Mouse (Mus musculus) midbrain, postnatal 0 days (tissue): ENCODE measurements around the gene Thbs4. TPM values are rescaled to one million over a fixed set of nuclear protein-coding genes. Genes with fewer than 3 reads are reported as not detected.

ENCODE experiments used
- ATAC-seq: fragments of 200-750 bp; cut with Nextera tagmentation; 2 replicates; pipeline ENCODE4 v1.8.0; 2017; ENCODE audit warnings: moderate number of reproducible peaks, mild to moderate bottlenecking, moderate TSS enrichment, moderate library complexity; ENCODE audit not compliant: low FRiP score
- DNase-seq: peaks from one replicate; pipeline ENCODE4 v3.0.0-alpha.2; 2015; ENCODE audit warnings: low spot score
- H3K27ac ChIP-seq: fragments of 300-500 bp; sonication (generic); 2 replicates; pipeline ENCODE4 v1.5.1; 2014; ENCODE audit warnings: low read depth, mild to moderate bottlenecking, low read length, mixed read lengths
- H3K27me3 ChIP-seq: fragments of 300-500 bp; sonication (generic); 2 replicates; pipeline ENCODE4 v1.6.1; 2014; ENCODE audit warnings: low read length, control low read depth, mixed read lengths; ENCODE audit not compliant: insufficient read depth
- H3K36me3 ChIP-seq: fragments of 300-500 bp; sonication (generic); 2 replicates; pipeline ENCODE4 v1.6.1; 2014; ENCODE audit warnings: low read length, control low read depth, mixed read lengths; ENCODE audit not compliant: insufficient read depth
- H3K4me1 ChIP-seq: fragments of 300-500 bp; sonication (generic); 2 replicates; pipeline ENCODE4 v1.6.1; 2014; ENCODE audit warnings: mild to moderate bottlenecking, control low read depth, antibody characterized with exemption, low read length, mixed read lengths; ENCODE audit not compliant: insufficient read depth
- H3K4me2 ChIP-seq: fragments of 300-500 bp; sonication (generic); 2 replicates; pipeline ENCODE4 v1.6.1; 2014; ENCODE audit warnings: low read depth, mild to moderate bottlenecking, low read length, mixed read lengths; ENCODE audit not compliant: poor library complexity, severe bottlenecking
- H3K4me3 ChIP-seq: fragments of 300-500 bp; sonication (generic); 2 replicates; pipeline ENCODE4 v1.5.1; 2014; ENCODE audit warnings: low read depth, mild to moderate bottlenecking, low read length, moderate library complexity
- H3K9ac ChIP-seq: fragments of 300-500 bp; sonication (generic); replicated peaks from 2 replicates; pipeline ENCODE4 v1.6.1; 2014; ENCODE audit warnings: mild to moderate bottlenecking, low read length, moderate library complexity, mixed read lengths; ENCODE audit not compliant: poor library complexity, severe bottlenecking
- H3K9me3 ChIP-seq: fragments of 300-500 bp; sonication (generic); 2 replicates; pipeline ENCODE4 v1.6.1; 2016; ENCODE audit warnings: low read length, control low read depth
- CTCF ChIP-seq: IDR thresholded peaks from 2 replicates; pipeline ENCODE4 v1.5.1; 2016; ENCODE audit warnings: antibody characterized with exemption, mild to moderate bottlenecking
- WGBS: fragments of 180-500 bp; shearing (Covaris S2); extraction: QIAGEN DNeasy Blood & Tissue Kit; methylation state at CpG from one replicate; pipeline ENCODE4 v1.1.7; 2014; 5-methylcytosine and 5-hydroxymethylcytosine counted together
- polyA plus RNA-seq: library from polyadenylated mRNA; unstranded; fragments of >200 nt; fragmentation: Nextera tagmentation; extraction: Ambion mirVana; gene quantifications from 2 replicates; pipeline ENCODE4 v1.2.1, GENCODE M21; 2015
- total RNA-seq: library from RNA; depleted of rRNA; stranded (reverse); fragments of >200 nt; gene quantifications from 2 replicates; pipeline ENCODE4 v1.2.3, GENCODE M21; 2014; rRNA removed

Thbs4 gene
- total and polyA plus RNA-seq, 2 experiments from 2014 or later = 0.93 to 1.7 TPM

DNA sequence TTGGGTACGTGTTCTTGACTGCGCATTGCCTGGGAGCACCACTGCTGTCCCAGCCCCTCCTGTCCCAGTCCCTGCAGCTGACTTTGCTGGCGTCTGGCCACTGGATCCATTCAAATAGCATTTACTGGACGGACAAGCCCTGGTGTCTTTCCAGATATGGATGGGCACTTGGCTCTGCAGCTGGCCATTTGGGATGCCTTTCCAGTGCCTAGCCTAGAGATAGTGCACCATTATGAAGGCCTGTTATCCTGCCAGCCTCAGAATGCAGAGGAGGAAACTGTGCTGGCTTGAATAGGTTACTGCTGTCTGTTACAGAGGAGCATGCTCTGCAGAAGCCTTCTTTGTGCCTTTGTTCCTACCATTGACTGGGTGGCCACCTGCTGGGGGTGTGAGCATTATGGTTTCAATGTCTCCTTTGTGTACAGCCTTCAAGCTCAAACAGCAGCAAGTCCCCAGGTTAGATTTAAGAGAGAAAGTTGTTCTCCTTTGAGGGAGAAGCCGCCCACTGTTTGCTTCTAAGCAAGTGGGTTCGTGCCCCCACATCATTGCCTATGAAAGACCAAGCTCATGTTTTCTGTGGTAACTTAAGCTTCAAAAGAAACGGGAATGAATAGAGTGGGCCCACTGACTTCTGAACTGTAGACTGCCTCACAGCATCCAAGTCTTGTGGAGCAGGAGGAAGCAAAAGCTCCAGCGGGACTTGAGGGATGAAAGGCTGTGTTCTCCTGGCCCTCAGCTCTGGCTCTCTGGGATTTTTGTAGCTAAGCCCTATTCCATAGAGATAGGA lies 91.2 kb downstream of the Thbs4 start:
- Histone ChIP-seq H3K27me3 (no peaks in the 10 kb centered on the region), H3K4me3 (no peak overlapping the region), H3K27ac (no peak overlapping the region), H3K36me3 (peaks cover 20% of the 10 kb centered on the region), H3K9ac (no peak overlapping the region), H3K4me1 (no peaks in the 10 kb centered on the region), H3K4me2 (no peak overlapping the region), H3K9me3 (no peaks in the 10 kb centered on the region)
- ATAC-seq (peak; percentile 71), DNase-seq (peak; percentile 87)
- no peak for TF ChIP-seq CTCF
- WGBS = 38% methylated on average over 8 of the region's 8 CpGs

DNA sequence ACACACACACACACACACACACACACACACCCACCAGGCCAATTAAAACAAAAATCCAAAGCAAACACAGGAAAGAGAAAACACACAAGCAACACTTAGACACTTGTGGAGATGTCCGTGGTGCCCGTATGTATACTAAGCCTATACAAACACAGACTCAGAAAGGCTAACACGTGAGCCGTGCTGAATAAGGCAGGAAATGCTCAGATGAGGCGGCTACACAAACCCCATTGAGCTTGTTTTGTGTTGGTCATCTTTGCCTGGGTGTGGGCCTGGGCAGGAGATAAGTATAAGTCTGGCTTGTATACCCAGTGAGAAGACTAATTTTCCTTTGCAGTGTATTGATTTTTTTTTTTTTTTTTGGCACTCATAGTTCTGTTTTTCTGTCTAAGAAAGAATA lies 92.6 kb downstream of the Thbs4 start:
- WGBS = 83% methylated on average over 5 of the region's 5 CpGs
- H3K4me3 ChIP-seq = no peak overlapping the region
- no peak for ATAC-seq
- H3K9me3 ChIP-seq = no peaks in the 10 kb centered on the region
- H3K4me1 ChIP-seq = no peaks in the 10 kb centered on the region
- H3K4me2 ChIP-seq = no peak overlapping the region
- H3K9ac ChIP-seq = no peak overlapping the region
- no peaks in the 10 kb centered on the region for H3K27me3 ChIP-seq
- no peak overlapping the region for H3K27ac ChIP-seq
- no peak for DNase-seq
- peaks cover 7% of the 10 kb centered on the region for H3K36me3 ChIP-seq
- no peak for TF ChIP-seq CTCF

Other genes starting within 250 kb of the Thbs4 start
- not detected in 2 replicates for gene Spz1, start 218.6 kb downstream of the Thbs4 start, total RNA-seq
- not detected in 2 replicates for gene Spz1, start 218.6 kb downstream of the Thbs4 start, polyA plus RNA-seq
- gene Serinc5, start 183.7 kb downstream of the Thbs4 start, total RNA-seq = 38.4 and 40.7 TPM in 2 replicates
- gene Serinc5, start 183.7 kb downstream of the Thbs4 start, polyA plus RNA-seq = 12.8 and 13.5 TPM in 2 replicates
- gene Mtx3, start 49.9 kb upstream of the Thbs4 start, total RNA-seq = 26.9 and 27.9 TPM in 2 replicates
- gene Mtx3, start 49.9 kb upstream of the Thbs4 start, polyA plus RNA-seq = 3.1 and 3.8 TPM in 2 replicates